Mouse (Mus musculus): ENCODE measurements at regions not wholly inside any gene's neighbourhood (a gene's known extent, or its start where the extent isn't known, plus 50 kb on each side); places are given as distances from the start of the nearest gene placed in this dataset.

DNA sequence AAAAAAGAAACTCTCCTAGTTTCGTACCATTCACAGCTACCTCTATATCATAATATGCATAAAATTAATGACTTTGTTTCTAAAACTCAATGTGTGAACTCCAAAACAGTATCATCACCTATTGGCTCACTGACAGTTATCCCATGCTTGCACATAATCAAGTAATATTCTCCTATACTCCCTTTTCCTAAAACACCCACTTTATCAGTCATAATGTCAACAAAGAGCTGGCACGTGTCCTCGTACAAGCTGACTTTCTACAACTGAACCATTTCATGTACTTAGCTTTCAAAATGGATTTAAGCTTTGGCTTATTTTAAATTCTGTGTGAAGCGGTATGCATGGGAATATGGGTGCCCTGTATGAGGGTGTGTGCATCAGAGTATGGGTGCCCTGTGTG lies 58.0 kb upstream of the Golim4 start:
- DNase-seq (ENCODE audit: low spot score in 2 of 2): no peak

GRCm38 (mm10) chr3:76008564-76009183 lies 51.9 kb upstream of the Golim4 start:
- DNase-seq (ENCODE audit: low spot score in 2 of 2): peak in 1 of 2 experiments; percentile 11

All from frontal cortex, postnatal 14 days (tissue).